Mouse (Mus musculus): ENCODE data around the gene Olfr1504. TPM values are rescaled to one million over a fixed set of nuclear protein-coding genes. Genes with fewer than 3 reads are reported as not detected.
"Not testable (repeated sequence)": the region's sequence is repeated elsewhere in the genome, so short reads cannot be mapped to it uniquely, and the experiment has no call there.

Gene Olfr1504
- polyA plus RNA-seq (2012; rRNA removed): not detected in 2 replicates

GRCm38 (mm10) chr19:13897828-13898227, at the start of gene Olfr1504:
Gene Olfr1504, minus strand, starts transcription at chr19:13897928.
- H3K36me3 ChIP-seq (ENCODE audit: control insufficient read depth, insufficient read depth, low read length): no peaks in the 10 kb centered on the region
- no peak within 1 kb of the TSS for H3K4me3 ChIP-seq (ENCODE audit: control insufficient read depth, low read depth, low read length)
- no peak within 1 kb of the TSS for H3K27ac ChIP-seq (ENCODE audit: control insufficient read depth, insufficient read depth, low read depth, low read length)
- TF ChIP-seq CTCF (IDR thresholded peaks at IDR 0.05; ENCODE audit: control insufficient read depth, insufficient read depth, insufficient replicate concordance, low read depth, low read length) (no peak), POLR2A (IDR thresholded peaks at IDR 0.05; ENCODE audit: control insufficient read depth, low read depth, low read length) (no peak)
- no peaks in the 10 kb centered on the region for H3K4me1 ChIP-seq (ENCODE audit: control insufficient read depth, insufficient read depth, low read length)
- H3K27me3 ChIP-seq (ENCODE audit: control insufficient read depth, insufficient read depth, low read length): no peaks in the 10 kb centered on the region

GRCm38 (mm10) chr19:13913230-13913629, 15.5 kb upstream of the Olfr1504 start, which contains the start of gene Olfr1505:
Gene Olfr1505, plus strand, starts transcription at chr19:13913530.
- no peaks in the 10 kb centered on the region for H3K27me3 ChIP-seq (ENCODE audit: control insufficient read depth, insufficient read depth, low read length)
- no peaks in the 10 kb centered on the region for H3K36me3 ChIP-seq (ENCODE audit: control insufficient read depth, insufficient read depth, low read length)
- no peaks in the 10 kb centered on the region for H3K4me1 ChIP-seq (ENCODE audit: control insufficient read depth, insufficient read depth, low read length)
- H3K4me3 ChIP-seq (ENCODE audit: control insufficient read depth, low read depth, low read length): no peak within 1 kb of the TSS
- no peak for TF ChIP-seq POLR2A (IDR thresholded peaks at IDR 0.05; ENCODE audit: control insufficient read depth, low read depth, low read length)
- TF ChIP-seq CTCF (IDR thresholded peaks at IDR 0.05; ENCODE audit: control insufficient read depth, insufficient read depth, insufficient replicate concordance, low read depth, low read length): no peak
- no peak within 1 kb of the TSS for H3K27ac ChIP-seq (ENCODE audit: control insufficient read depth, insufficient read depth, low read depth, low read length)

- H3K27me3 ChIP-seq (ENCODE audit: control insufficient read depth, insufficient read depth, low read length): no peaks in the 10 kb centered on the region
- no peak within 1 kb of the TSS for H3K27ac ChIP-seq (ENCODE audit: control insufficient read depth, insufficient read depth, low read depth, low read length)
- no peak for TF ChIP-seq POLR2A (IDR thresholded peaks at IDR 0.05; ENCODE audit: control insufficient read depth, low read depth, low read length)
- no peak for TF ChIP-seq CTCF (IDR thresholded peaks at IDR 0.05; ENCODE audit: control insufficient read depth, insufficient read depth, insufficient replicate concordance, low read depth, low read length)
- H3K4me1 ChIP-seq (ENCODE audit: control insufficient read depth, insufficient read depth, low read length): no peaks in the 10 kb centered on the region
- H3K36me3 ChIP-seq (ENCODE audit: control insufficient read depth, insufficient read depth, low read length): no peaks in the 10 kb centered on the region
- no peak within 1 kb of the TSS for H3K4me3 ChIP-seq (ENCODE audit: control insufficient read depth, low read depth, low read length)
Observed at GRCm38 (mm10) chr19:13861495-13861894, 36.2 kb downstream of the Olfr1504 start, which contains the start of gene Olfr1502. Gene Olfr1502, plus strand, starts transcription at chr19:13861795.

- not testable (repeated sequence) for H3K36me3 ChIP-seq (ENCODE audit: control insufficient read depth, insufficient read depth, low read length); H3K4me1 ChIP-seq (ENCODE audit: control insufficient read depth, insufficient read depth, low read length); H3K27ac ChIP-seq (ENCODE audit: control insufficient read depth, insufficient read depth, low read depth, low read length); H3K27me3 ChIP-seq (ENCODE audit: control insufficient read depth, insufficient read depth, low read length); H3K4me3 ChIP-seq (ENCODE audit: control insufficient read depth, low read depth, low read length)
Observed at GRCm38 (mm10) chr19:13850592-13850991, 47.1 kb downstream of the Olfr1504 start, which contains the start of gene Olfr1501. Gene Olfr1501, minus strand, starts transcription at chr19:13850692.

Other genes with a start within 250 kb of the Olfr1504 start
- gene Olfr1490, start 246.8 kb downstream of the Olfr1504 start, polyA plus RNA-seq (2012; rRNA removed): not detected in 2 replicates
- not detected in 2 replicates for gene Olfr1491, start 200.7 kb downstream of the Olfr1504 start, polyA plus RNA-seq (2012; rRNA removed)
- gene Olfr1493-ps1, start 174.7 kb downstream of the Olfr1504 start, polyA plus RNA-seq (2012; rRNA removed): not detected in 2 replicates
- not detected in 2 replicates for gene Olfr1494, start 158.2 kb downstream of the Olfr1504 start, polyA plus RNA-seq (2012; rRNA removed)
- not detected in 2 replicates for gene Olfr1495, start 133.3 kb downstream of the Olfr1504 start, polyA plus RNA-seq (2012; rRNA removed)
- gene Olfr1496, start 120.0 kb downstream of the Olfr1504 start, polyA plus RNA-seq (2012; rRNA removed): not detected in 2 replicates
- 0.14 and 0.19 TPM in 2 replicates for gene Olfr1497, start 99.7 kb downstream of the Olfr1504 start, polyA plus RNA-seq (2012; rRNA removed)
- gene Olfr1499, start 78.5 kb downstream of the Olfr1504 start, polyA plus RNA-seq (2012; rRNA removed): not detected in 2 replicates
- not detected in 2 replicates for gene Olfr1500, start 67.4 kb downstream of the Olfr1504 start, polyA plus RNA-seq (2012; rRNA removed)
- not detected in 2 replicates for gene Olfr1501, start 47.2 kb downstream of the Olfr1504 start, polyA plus RNA-seq (2012; rRNA removed)
- not detected in 2 replicates for gene Olfr1502, start 36.1 kb downstream of the Olfr1504 start, polyA plus RNA-seq (2012; rRNA removed)
- not detected in 2 replicates for gene Olfr1505, start 15.6 kb upstream of the Olfr1504 start, polyA plus RNA-seq (2012; rRNA removed)